Mouse (Mus musculus): ENCODE data around the gene Ubald1. TPM values are rescaled to one million over a fixed set of nuclear protein-coding genes. Genes with fewer than 3 reads are reported as not detected.

Gene Ubald1
- polyA plus RNA-seq, 1 experiment from 2014 or later: 29.9 TPM

DNA sequence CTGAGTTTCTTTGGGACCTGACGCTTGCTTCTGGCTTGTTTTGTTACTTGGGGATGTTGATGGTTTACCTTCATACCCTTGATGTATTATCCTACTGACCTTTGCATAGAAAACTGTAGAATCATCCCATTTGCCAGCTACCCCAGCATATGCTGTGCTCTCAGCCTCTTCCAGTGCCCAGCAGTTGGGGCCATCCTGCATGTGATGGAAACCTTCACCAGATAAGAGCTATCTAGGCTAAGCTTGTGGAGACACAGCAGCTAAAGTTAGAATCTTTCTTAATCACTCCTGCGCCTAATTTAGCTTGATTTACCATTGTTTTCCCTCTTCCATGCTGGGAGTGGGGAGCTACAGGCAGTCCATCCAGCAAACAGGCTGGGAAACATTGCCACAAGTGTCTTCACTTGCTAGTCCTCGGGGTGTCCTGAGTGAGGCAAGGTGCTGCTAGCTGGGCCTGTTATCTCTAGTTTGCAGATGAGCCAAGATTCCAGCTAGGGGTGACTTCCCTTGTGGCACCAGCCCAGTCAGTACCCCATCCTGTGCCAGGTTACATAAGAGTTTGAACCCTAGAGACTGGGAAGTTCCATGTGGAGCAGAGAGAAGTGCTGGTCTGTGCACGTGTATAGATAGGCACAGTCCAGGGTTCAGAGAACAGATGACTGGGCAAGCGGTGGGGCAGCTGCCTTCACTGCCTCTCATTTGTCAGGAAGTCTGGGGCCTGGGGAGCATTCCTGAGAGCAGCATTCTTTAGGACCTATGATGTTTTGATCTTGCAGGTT is 16.3 kb upstream of the Ubald1 start:
- Histone ChIP-seq H3K4me3 (ENCODE audit: low read depth, low read length) (no peak overlapping the region), H3K9ac (ENCODE audit: low read depth, low read length) (no peak overlapping the region), H3K4me2 (peak overlapping the region; percentile 21), H3K27ac (ENCODE audit: low read depth, low read length) (peak overlapping the region; percentile 49; the same call in 1 of the 2 replicates), H3K4me1 (replicated peaks; ENCODE audit: control insufficient read depth, insufficient read depth, low read length) (peaks cover 29% of the 10 kb centered on the region), H3K27me3 (replicated peaks; ENCODE audit: control insufficient read depth, insufficient read depth, low read length) (no peaks in the 10 kb centered on the region), H3K36me3 (ENCODE audit: control insufficient read depth, insufficient read depth, low read length) (no peaks in the 10 kb centered on the region), H3K9me3 (ENCODE audit: control insufficient read depth, low read length) (no peaks in the 10 kb centered on the region)
- WGBS: 30% methylated on average over 5 of the region's 5 CpGs
- peak; percentile 87 for ATAC-seq (replicated peaks; ENCODE audit: low FRiP score)
- DNase-seq (ENCODE audit: low spot score): no peak

DNA sequence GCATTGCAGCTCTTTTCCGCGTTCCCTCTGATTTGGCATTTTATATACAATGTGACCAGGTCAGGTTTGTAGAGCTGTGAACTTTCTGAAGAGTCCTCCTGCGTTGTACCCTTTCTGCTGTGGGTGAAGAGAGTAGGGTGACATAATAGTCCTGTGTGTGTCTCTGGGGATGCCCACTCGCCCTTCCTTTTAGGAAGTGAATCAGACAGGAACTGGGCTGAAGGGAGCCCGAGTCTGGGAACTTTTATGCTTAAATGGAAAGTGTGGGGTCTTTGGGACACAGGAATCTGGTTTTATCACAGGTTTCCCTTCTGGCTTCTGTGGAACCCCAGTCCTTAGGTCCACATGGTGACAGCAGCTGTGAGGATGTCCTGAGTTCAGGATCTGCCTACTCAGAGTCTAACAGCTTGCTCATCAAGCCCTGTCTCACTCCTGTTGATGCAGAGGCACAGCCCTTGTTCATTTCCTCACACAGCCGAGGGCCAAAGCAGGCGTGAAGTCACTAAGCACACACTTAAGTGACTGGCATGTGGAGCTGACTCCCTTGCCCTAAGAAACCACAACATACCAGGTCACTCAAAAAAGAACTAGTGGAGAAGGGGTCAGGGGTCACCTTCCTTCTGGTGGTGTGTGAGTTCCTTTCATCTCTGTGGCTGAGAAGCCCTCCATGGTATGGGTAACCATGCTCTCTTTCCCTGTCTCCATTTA is 14.2 kb upstream of the Ubald1 start:
- 76% methylated on average over 7 of the region's 7 CpGs for WGBS
- ATAC-seq (replicated peaks; ENCODE audit: low FRiP score): no peak
- Histone ChIP-seq H3K4me1 (replicated peaks; ENCODE audit: control insufficient read depth, insufficient read depth, low read length) (peaks cover 28% of the 10 kb centered on the region), H3K4me2 (no peak overlapping the region), H3K4me3 (ENCODE audit: low read depth, low read length) (no peak overlapping the region), H3K27ac (ENCODE audit: low read depth, low read length) (no peak overlapping the region), H3K27me3 (replicated peaks; ENCODE audit: control insufficient read depth, insufficient read depth, low read length) (no peaks in the 10 kb centered on the region), H3K9me3 (ENCODE audit: control insufficient read depth, low read length) (no peaks in the 10 kb centered on the region), H3K36me3 (ENCODE audit: control insufficient read depth, insufficient read depth, low read length) (no peaks in the 10 kb centered on the region; the same call in 1 of the 2 replicates), H3K9ac (ENCODE audit: low read depth, low read length) (no peak overlapping the region)
- no peak for DNase-seq (ENCODE audit: low spot score)

DNA sequence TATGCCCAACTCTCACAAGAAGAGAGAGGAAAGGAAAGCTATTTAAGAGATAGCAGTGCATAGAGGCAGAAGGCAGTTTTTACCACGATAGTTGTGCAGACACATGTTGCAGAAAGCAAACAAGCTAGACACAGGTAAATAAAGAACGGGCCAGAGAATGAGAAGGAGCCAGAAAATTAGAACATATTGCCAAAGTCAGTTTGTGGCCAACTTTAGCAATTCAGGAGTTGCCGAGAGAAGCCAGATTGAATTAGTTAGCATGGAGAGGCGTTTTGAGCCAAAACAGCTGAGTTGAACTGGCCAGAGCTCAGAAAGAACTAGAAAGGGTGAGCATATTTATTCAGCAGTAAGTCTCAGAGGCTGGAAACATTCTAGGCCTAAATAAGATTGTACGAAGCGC is 12.1 kb upstream of the Ubald1 start:
- Histone ChIP-seq H3K4me2 (no peak overlapping the region), H3K4me1 (replicated peaks; ENCODE audit: control insufficient read depth, insufficient read depth, low read length) (peaks cover 34% of the 10 kb centered on the region), H3K27me3 (replicated peaks; ENCODE audit: control insufficient read depth, insufficient read depth, low read length) (no peaks in the 10 kb centered on the region), H3K9ac (ENCODE audit: low read depth, low read length) (no peak overlapping the region), H3K4me3 (ENCODE audit: low read depth, low read length) (no peak overlapping the region), H3K27ac (ENCODE audit: low read depth, low read length) (no peak overlapping the region), H3K9me3 (ENCODE audit: control insufficient read depth, low read length) (no peaks in the 10 kb centered on the region), H3K36me3 (ENCODE audit: control insufficient read depth, insufficient read depth, low read length) (no peaks in the 10 kb centered on the region; the same call in 1 of the 2 replicates)
- DNase-seq (ENCODE audit: low spot score) (no peak), ATAC-seq (replicated peaks; ENCODE audit: low FRiP score) (no peak)
- 81% methylated on average over 6 of the region's 6 CpGs for WGBS

DNA sequence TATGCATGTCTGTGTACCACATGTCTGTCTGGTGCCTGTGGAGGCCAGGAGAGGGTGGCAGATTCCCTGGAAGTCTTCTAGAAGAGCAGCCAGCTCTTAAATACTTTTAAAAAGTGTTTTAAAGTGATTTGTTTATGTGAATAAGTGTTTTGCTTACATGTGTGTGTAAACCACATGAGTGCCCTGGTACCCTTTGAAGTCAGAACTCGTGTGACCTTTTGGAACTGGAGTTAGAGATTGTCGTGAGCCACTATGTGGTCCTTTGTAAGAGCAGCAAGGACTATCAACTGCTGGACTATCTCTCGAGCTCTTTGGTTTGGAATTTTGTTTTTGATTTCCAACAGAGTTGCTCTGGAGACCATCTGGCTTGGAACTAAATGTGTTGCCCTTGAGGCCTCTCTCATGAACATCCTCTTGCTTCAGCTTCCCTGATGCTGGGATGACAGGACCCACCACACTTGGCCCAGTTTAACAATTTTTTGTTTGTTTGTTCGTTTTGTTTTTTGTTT is 10.1 kb upstream of the Ubald1 start:
- DNase-seq (ENCODE audit: low spot score): no peak
- no peaks in the 10 kb centered on the region; the same call in 1 of the 2 replicates for H3K36me3 ChIP-seq (ENCODE audit: control insufficient read depth, insufficient read depth, low read length)
- no peak overlapping the region for H3K4me2 ChIP-seq
- H3K27me3 ChIP-seq (replicated peaks; ENCODE audit: control insufficient read depth, insufficient read depth, low read length): no peaks in the 10 kb centered on the region
- no peak overlapping the region for H3K9ac ChIP-seq (ENCODE audit: low read depth, low read length)
- ATAC-seq (replicated peaks; ENCODE audit: low FRiP score): no peak
- no peak overlapping the region for H3K27ac ChIP-seq (ENCODE audit: low read depth, low read length)
- H3K4me3 ChIP-seq (ENCODE audit: low read depth, low read length): no peak overlapping the region
- peaks cover 24% of the 10 kb centered on the region for H3K4me1 ChIP-seq (replicated peaks; ENCODE audit: control insufficient read depth, insufficient read depth, low read length)
- H3K9me3 ChIP-seq (ENCODE audit: control insufficient read depth, low read length): no peaks in the 10 kb centered on the region
- WGBS: 59% methylated on average over 4 of the region's 4 CpGs

GRCm38 (mm10) chr16:4886690-4887020 is 6.5 kb upstream of the Ubald1 start:
- H3K4me2 ChIP-seq: peak overlapping the region; percentile 93
- peak overlapping the region; percentile 56 for H3K27ac ChIP-seq (ENCODE audit: low read depth, low read length)
- ATAC-seq (replicated peaks; ENCODE audit: low FRiP score) (no peak), DNase-seq (ENCODE audit: low spot score) (peak; percentile 65)
- peaks cover 28% of the 10 kb centered on the region for H3K4me1 ChIP-seq (replicated peaks; ENCODE audit: control insufficient read depth, insufficient read depth, low read length)
- no peaks in the 10 kb centered on the region for H3K9me3 ChIP-seq (ENCODE audit: control insufficient read depth, low read length)
- WGBS: 0% methylated on average over 8 of the region's 8 CpGs
- H3K9ac ChIP-seq (ENCODE audit: low read depth, low read length): peak overlapping the region; percentile 93
- H3K27me3 ChIP-seq (replicated peaks; ENCODE audit: control insufficient read depth, insufficient read depth, low read length): no peaks in the 10 kb centered on the region
- H3K36me3 ChIP-seq (ENCODE audit: control insufficient read depth, insufficient read depth, low read length): no peaks in the 10 kb centered on the region; the same call in 1 of the 2 replicates
- peak overlapping the region; percentile 91 for H3K4me3 ChIP-seq (ENCODE audit: low read depth, low read length)

GRCm38 (mm10) chr16:4885760-4886689 is 5.9 kb upstream of the Ubald1 start, which contains the start of gene Mgrn1:
Mgrn1 (plus strand) TSS chr16:4886249.
- under 1% methylated on average over 51 of the region's 74 CpGs for WGBS
- peak; percentile 78 for DNase-seq (ENCODE audit: low spot score)
- Histone ChIP-seq H3K36me3 (ENCODE audit: control insufficient read depth, insufficient read depth, low read length) (no peaks in the 10 kb centered on the region; the same call in 1 of the 2 replicates), H3K9ac (ENCODE audit: low read depth, low read length) (peak within 1 kb of the TSS; percentile 93), H3K4me3 (ENCODE audit: low read depth, low read length) (peak within 1 kb of the TSS; percentile 91), H3K9me3 (ENCODE audit: control insufficient read depth, low read length) (no peaks in the 10 kb centered on the region), H3K4me2 (peak within 1 kb of the TSS; percentile 93), H3K27ac (ENCODE audit: low read depth, low read length) (peak within 1 kb of the TSS; percentile 56), H3K27me3 (replicated peaks; ENCODE audit: control insufficient read depth, insufficient read depth, low read length) (no peaks in the 10 kb centered on the region), H3K4me1 (replicated peaks; ENCODE audit: control insufficient read depth, insufficient read depth, low read length) (peaks cover 33% of the 10 kb centered on the region)
- peak; percentile 89 for ATAC-seq (replicated peaks; ENCODE audit: low FRiP score)

DNA sequence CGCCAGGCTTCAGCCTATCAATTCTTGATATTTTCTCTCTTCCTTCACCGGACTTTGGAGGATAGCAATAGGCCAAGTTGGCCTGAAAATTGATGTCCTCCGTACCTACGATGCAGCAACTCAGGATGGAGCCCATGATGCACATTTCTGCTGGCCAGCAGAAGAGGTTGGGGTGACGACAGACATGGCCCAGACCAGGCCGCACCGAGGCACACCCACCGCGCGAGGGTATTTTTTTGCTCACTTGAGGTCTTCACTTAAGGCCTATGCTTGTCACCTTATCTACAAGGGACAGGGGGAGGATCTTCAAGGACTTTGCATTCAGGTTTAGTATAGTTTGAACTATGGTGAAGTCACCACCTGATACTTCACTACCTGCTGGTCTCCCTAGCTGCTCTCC is 4.8 kb upstream of the Ubald1 start:
- peak overlapping the region; percentile 93 for H3K4me2 ChIP-seq
- no peak overlapping the region for H3K4me3 ChIP-seq (ENCODE audit: low read depth, low read length)
- H3K27me3 ChIP-seq (replicated peaks; ENCODE audit: control insufficient read depth, insufficient read depth, low read length): no peaks in the 10 kb centered on the region
- no peaks in the 10 kb centered on the region for H3K9me3 ChIP-seq (ENCODE audit: control insufficient read depth, low read length)
- H3K36me3 ChIP-seq (ENCODE audit: control insufficient read depth, insufficient read depth, low read length): no peaks in the 10 kb centered on the region; the same call in 1 of the 2 replicates
- no peak for ATAC-seq (replicated peaks; ENCODE audit: low FRiP score)
- peaks cover 29% of the 10 kb centered on the region for H3K4me1 ChIP-seq (replicated peaks; ENCODE audit: control insufficient read depth, insufficient read depth, low read length)
- WGBS: 88% methylated on average over 10 of the region's 10 CpGs
- H3K27ac ChIP-seq (ENCODE audit: low read depth, low read length): no peak overlapping the region
- H3K9ac ChIP-seq (ENCODE audit: low read depth, low read length): peak overlapping the region; percentile 52
- no peak for DNase-seq (ENCODE audit: low spot score)

Measured in liver, embryonic 11.5 days (tissue).